Mouse (Mus musculus) liver, embryonic 15.5 days (tissue): ENCODE measurements around the gene Krt16. TPM values are rescaled to one million over a fixed set of nuclear protein-coding genes. Genes with fewer than 3 reads are reported as not detected.
"Not testable (repeated sequence)": the region's sequence is repeated elsewhere in the genome, so short reads cannot be mapped to it uniquely, and the experiment has no call there.

ENCODE experiments used
- ATAC-seq: fragments of 200-750 bp; cut with Nextera tagmentation; 2 replicates; pipeline ENCODE4 v1.8.0; 2017; ENCODE audit warnings: moderate number of reproducible peaks, mild to moderate bottlenecking, moderate library complexity; ENCODE audit not compliant: insufficient read depth
- H3K27ac ChIP-seq: fragments of 300-500 bp; sonication (generic); replicated peaks from 2 replicates; pipeline ENCODE4 v1.5.1; 2015; ENCODE audit warnings: mild to moderate bottlenecking, inconsistent platforms
- H3K27me3 ChIP-seq: fragments of 300-500 bp; sonication (generic); 2 replicates; pipeline ENCODE4 v1.6.1; 2015; ENCODE audit warnings: mild to moderate bottlenecking, inconsistent platforms
- H3K36me3 ChIP-seq: fragments of 300-500 bp; sonication (generic); replicated peaks from 2 replicates; pipeline ENCODE4 v1.6.1; 2015; ENCODE audit warnings: moderate library complexity, mild to moderate bottlenecking, inconsistent platforms
- H3K4me1 ChIP-seq: fragments of 300-500 bp; sonication (generic); replicated peaks from 2 replicates; pipeline ENCODE4 v1.6.1; 2015; ENCODE audit warnings: inconsistent platforms
- H3K4me2 ChIP-seq: fragments of 300-500 bp; sonication (generic); 2 replicates; pipeline ENCODE4 v1.6.1; 2015; ENCODE audit warnings: moderate library complexity, mild to moderate bottlenecking, inconsistent platforms
- H3K4me3 ChIP-seq: fragments of 300-500 bp; sonication (generic); replicated peaks from 2 replicates; pipeline ENCODE4 v1.5.1; 2015; ENCODE audit warnings: mild to moderate bottlenecking, inconsistent platforms
- H3K9ac ChIP-seq: fragments of 300-500 bp; sonication (generic); 2 replicates; pipeline ENCODE4 v1.6.1; 2015; ENCODE audit warnings: moderate library complexity, mild to moderate bottlenecking, inconsistent platforms
- H3K9me3 ChIP-seq: fragments of 300-500 bp; sonication (generic); replicated peaks from 2 replicates; pipeline ENCODE4 v1.6.1; 2016; ENCODE audit warnings: inconsistent platforms
- WGBS: fragments of 180-500 bp; shearing (Covaris S2); methylation state at CpG from one replicate; pipeline ENCODE4 v1.1.7; 2015; ENCODE audit warnings: mixed read lengths; ENCODE audit not compliant: insufficient replicate concordance; 5-methylcytosine and 5-hydroxymethylcytosine counted together
- polyA plus RNA-seq: library from polyadenylated mRNA; unstranded; fragments of >200 nt; fragmentation: Nextera tagmentation; extraction: Ambion mirVana; gene quantifications from 2 replicates; pipeline ENCODE4 v1.2.1, GENCODE M21; 2015

The Krt16 gene
- polyA plus RNA-seq, 1 experiment from 2014 or later, result not detected

DNA sequence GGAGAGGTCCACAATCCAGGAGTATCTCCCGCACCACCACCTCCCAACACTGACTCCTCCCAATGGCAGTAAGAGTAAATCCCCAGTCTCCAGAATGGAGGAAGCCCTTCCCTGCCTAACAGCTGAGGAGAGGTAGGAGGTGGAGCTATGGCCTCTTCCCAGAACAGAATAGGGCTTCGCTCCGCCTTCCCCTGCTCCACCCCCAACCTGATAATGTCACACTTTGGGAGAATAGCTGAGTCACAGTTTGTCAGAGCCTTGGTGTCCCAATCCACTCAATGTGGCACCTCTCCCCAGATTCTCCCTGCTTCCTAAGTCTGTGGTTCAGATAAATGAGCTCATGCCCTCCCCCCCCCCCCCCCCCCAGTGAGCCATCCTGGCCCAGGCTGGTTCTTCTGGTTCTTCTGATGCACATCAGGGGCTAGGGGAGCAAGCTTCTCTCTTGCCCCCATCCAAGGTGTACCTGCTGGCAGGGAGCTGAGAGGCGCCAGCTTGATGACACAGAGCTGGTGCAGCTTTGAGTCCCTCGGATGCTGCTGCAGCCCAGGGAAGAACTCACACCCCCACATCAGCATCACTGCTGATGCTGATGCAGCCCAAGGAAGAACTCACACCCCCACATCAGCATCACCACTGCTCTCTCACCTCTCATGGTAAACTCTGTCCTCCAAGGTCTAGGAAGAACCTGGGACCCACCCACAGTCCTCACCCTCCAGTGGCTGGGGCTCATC is 5.8 kb upstream of the Krt16 start:
- H3K4me2 ChIP-seq, result no peak overlapping the region
- no peak overlapping the region for H3K4me3 ChIP-seq
- H3K4me1 ChIP-seq, result no peaks in the 10 kb centered on the region
- ATAC-seq, result no peak
- no peak overlapping the region for H3K9ac ChIP-seq
- no peaks in the 10 kb centered on the region for H3K27me3 ChIP-seq
- H3K9me3 ChIP-seq, result no peaks in the 10 kb centered on the region
- 43% methylated on average over 5 of the region's 5 CpGs for WGBS
- no peaks in the 10 kb centered on the region for H3K36me3 ChIP-seq
- no peak overlapping the region for H3K27ac ChIP-seq

DNA sequence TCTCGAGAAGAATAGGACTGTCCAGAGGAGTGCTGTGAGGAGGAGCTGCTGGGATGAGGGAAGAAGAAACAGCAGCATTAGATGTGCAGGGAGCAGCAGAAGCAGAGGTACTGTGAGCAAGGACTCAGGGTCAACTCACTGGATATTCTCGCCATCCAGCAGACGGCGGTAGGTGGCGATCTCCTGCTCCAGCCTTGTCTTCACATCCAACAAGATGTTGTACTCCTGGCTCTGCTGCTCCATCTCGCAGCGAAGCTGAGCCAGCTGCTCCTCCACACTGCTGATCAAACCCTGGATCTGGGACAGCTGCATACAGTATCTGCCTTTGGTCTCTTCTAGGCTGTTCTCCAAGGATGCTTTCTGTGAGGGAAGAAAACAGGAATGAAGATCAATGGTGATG is 2.2 kb downstream of the Krt16 start:
- H3K4me1 ChIP-seq, H3K9me3 ChIP-seq, H3K9ac ChIP-seq, ATAC-seq, H3K4me3 ChIP-seq, H3K36me3 ChIP-seq, H3K27me3 ChIP-seq, H3K4me2 ChIP-seq, H3K27ac ChIP-seq: not testable (repeated sequence)
- WGBS, result 60% methylated on average over 7 of the region's 7 CpGs

DNA sequence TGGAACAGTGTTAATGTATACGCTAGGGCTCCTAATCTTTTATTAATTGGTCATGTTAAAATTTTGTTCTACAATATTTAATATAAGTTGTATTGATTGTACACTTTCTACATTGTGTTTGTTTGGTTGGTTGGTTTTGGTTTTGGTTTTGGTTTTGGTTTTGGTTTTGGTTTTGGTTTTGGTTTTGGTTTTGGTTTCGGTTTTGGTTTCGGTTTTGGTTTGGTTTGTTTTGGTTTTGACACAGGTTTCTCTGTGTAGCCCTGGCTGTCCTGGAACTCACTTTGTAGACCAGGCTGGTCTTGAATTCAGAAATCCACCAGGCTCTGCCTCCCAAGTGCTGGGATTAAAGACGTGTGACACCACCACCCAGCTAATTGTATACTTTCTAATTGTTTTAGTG is 8.4 kb downstream of the Krt16 start:
- H3K4me1 ChIP-seq, H3K9me3 ChIP-seq, H3K4me2 ChIP-seq, H3K27me3 ChIP-seq, H3K4me3 ChIP-seq, H3K27ac ChIP-seq, ATAC-seq, H3K9ac ChIP-seq, H3K36me3 ChIP-seq: not testable (repeated sequence)
- WGBS, result 77% methylated on average over 4 of the region's 4 CpGs

DNA sequence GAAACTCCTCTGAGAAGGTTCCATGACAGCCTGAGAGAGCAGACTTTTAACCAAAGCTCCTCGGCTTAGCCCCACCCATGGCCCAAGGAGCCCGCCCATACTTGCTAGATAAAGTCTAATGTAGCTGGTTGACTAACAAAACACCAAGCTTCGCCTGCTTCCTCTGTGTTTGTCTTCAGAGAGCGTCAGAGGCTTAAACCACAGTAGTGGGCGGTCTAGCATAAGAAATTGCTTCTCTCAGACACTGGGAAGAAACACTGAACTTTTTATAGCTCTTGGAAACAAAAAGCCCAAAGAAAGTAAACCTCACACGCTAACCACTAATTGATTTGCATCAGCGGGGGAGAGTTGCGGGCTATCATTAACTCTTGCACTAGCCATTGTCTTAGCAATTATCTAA is 27.0 kb downstream of the Krt16 start:
- Histone ChIP-seq H3K4me3 (no peak overlapping the region), H3K9ac (no peak overlapping the region), H3K36me3 (no peaks in the 10 kb centered on the region), H3K27ac (no peak overlapping the region), H3K27me3 (no peaks in the 10 kb centered on the region), H3K4me1 (no peaks in the 10 kb centered on the region), H3K9me3 (no peaks in the 10 kb centered on the region), H3K4me2 (no peak overlapping the region)
- ATAC-seq, result no peak
- WGBS, result 47% methylated on average over 8 of the region's 8 CpGs

DNA sequence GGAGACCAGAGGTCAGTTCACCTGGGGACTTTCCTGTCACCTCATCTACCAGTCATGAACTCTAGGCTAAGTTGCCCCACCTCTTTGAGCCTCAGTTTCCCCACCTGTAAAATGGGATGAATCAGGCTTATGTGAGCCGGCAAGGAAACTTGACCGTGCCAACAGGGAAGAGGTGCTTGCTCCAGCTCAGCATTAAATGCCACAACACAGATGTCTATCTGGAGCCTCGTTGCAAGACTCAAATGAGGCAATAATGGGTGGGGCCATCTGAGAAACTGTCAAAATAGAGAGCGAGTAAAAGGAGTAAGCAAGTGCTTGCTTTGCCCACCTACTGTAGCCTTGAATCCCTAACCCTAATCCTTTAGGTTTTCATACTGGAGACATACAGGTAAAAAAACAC is 29.4 kb downstream of the Krt16 start:
- ATAC-seq, result no peak
- 58% methylated on average over 4 of the region's 4 CpGs for WGBS

DNA sequence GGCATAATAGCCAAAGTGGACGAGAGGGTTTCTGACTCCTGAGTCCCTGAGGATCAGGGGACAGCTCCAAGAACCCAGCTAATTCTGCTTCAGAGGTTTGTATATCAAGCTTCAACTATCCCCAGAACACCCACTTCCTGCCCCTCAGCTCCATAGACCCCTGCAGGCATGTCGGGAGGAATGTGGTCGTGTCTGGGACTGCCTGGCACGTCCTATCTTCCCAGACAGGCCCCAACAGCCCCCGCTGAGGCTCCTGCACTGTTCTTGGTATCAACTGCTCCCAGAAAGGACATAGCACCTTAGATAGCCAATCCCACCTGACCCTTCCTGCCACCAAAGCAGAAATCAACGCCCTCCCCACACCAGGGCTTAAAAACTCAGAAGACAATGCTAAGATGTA is 40.2 kb downstream of the Krt16 start:
- no peaks in the 10 kb centered on the region for H3K36me3 ChIP-seq
- H3K4me3 ChIP-seq, result no peak overlapping the region
- H3K27ac ChIP-seq, result no peak overlapping the region
- H3K4me2 ChIP-seq, result no peak overlapping the region
- no peaks in the 10 kb centered on the region for H3K4me1 ChIP-seq
- no peaks in the 10 kb centered on the region for H3K27me3 ChIP-seq
- 23% methylated on average over 6 of the region's 6 CpGs for WGBS
- H3K9me3 ChIP-seq, result no peaks in the 10 kb centered on the region
- ATAC-seq, result no peak
- H3K9ac ChIP-seq, result no peak overlapping the region

More for the DNA sequence above, 29.4 kb downstream of the Krt16 start:
- no peaks in the 10 kb centered on the region for H3K27me3 ChIP-seq
- no peaks in the 10 kb centered on the region for H3K36me3 ChIP-seq
- H3K4me1 ChIP-seq, result no peaks in the 10 kb centered on the region
- H3K4me3 ChIP-seq, result no peak overlapping the region
- no peak overlapping the region for H3K27ac ChIP-seq
- H3K9me3 ChIP-seq, result no peaks in the 10 kb centered on the region
- H3K4me2 ChIP-seq, result no peak overlapping the region
- no peak overlapping the region for H3K9ac ChIP-seq

DNA sequence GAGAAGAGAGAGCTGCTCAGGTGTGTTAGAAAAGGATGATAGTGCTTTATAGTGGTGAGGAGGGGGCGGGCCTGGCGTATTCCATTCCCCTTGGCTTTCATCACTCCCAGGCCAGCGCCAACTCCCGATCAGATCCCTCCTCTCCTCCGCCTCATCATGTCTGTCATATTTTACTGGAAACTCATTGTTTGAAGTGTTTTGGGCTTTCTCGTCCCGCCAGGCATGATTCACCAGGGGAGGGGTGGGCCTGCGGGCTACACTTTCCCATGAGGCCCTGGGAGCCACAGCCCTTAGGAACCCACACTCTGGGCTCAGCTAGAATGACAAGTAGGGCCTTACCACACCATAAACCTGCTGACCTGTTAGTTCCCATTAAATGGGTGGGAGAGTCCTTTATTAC is 41.2 kb downstream of the Krt16 start, which contains the start of gene Krt14:
Gene Krt14 (minus strand): TSS at position 51 of the 400 bp plus-strand sequence.
- 79% methylated on average over 8 of the region's 8 CpGs for WGBS
- H3K27ac ChIP-seq, result no peak within 1 kb of the TSS
- H3K4me3 ChIP-seq, result no peak within 1 kb of the TSS
- no peak for ATAC-seq
- no peak within 1 kb of the TSS for H3K4me2 ChIP-seq
- H3K9me3 ChIP-seq, result no peaks in the 10 kb centered on the region
- H3K9ac ChIP-seq, result no peak within 1 kb of the TSS
- H3K4me1 ChIP-seq, result no peaks in the 10 kb centered on the region
- H3K27me3 ChIP-seq, result no peaks in the 10 kb centered on the region
- H3K36me3 ChIP-seq, result no peaks in the 10 kb centered on the region

DNA sequence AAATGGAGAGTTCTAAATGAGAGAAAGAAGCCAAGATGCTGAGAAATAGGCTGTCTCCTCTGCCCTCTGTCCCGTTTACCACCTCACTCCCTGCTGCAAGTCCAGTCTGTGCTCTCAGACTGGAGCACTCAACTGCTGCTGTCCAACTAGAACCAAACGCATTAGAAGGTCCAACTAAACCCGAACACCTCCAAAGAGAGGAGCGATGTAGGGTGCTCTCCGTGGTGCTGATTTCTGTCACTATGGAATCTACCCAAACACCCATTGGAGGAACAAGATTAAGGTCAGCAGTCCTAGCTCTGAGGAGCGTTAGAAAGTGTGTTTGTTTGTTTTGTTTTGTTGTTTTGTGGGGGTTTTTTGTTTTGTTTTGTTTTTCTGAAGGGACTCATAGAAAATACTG is 45.3 kb downstream of the Krt16 start:
- Histone ChIP-seq H3K4me1 (no peaks in the 10 kb centered on the region), H3K9me3 (no peaks in the 10 kb centered on the region), H3K4me2 (no peak overlapping the region), H3K36me3 (no peaks in the 10 kb centered on the region), H3K27ac (no peak overlapping the region), H3K9ac (no peak overlapping the region), H3K4me3 (no peak overlapping the region), H3K27me3 (no peaks in the 10 kb centered on the region)
- no peak for ATAC-seq
- 17% methylated on average over 6 of the region's 6 CpGs for WGBS

DNA sequence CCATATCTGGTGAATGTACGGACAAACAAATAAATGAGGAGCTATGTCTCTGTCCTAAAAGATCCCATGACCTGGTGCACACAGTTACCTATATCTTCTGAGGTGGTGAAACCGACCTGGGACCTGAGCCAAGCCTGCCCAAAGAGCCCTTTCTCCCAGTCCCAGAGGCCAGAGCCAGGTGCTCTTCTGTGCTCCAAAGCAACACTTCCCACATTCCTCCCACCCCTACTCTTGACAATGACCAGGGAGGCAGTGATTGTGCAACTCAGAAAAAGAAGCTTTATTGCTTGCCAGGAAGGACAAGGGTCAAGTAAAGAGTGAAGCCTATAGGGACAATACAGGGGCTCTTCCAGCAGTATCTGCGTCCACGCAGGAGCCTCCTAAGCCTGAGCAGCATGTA is 45.8 kb downstream of the Krt16 start:
- ATAC-seq, result no peak

DNA sequence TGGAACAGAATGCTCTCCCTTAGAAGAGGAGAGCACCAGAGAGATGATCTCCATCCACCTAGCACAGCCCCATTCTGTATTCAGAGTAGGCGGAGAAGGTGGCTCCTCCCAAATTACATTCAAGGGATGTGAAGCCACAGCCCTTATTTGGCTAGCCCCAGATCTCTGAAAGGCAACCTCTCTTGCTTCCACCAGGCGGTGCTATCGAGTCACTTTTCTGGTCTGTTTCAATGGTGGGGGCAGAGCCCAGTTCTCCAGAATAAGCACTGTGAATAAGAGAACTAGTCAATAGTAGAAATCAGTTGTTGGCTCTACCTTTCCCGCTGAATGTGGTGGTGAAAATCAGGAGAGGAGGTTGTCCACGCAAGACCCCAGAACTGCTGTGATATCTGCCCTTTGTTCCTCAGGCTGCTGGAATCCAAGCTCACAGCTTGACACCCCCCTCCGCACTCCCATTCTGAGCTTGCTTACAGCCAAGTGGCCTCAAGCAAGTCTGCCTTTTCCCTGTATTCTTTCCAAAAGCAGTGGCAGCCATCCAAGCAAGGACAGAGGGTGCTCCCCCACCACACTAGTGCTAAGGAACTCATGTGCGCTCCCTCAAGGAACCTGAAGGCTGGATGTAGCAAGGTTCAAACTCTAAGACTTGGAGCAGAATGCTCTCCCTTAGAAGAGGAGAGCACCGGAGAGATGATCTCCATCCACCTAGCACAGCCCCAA is 48.4 kb downstream of the Krt16 start:
- Histone ChIP-seq H3K4me2 (no peak overlapping the region), H3K36me3 (no peaks in the 10 kb centered on the region)
- WGBS, result 36% methylated on average over 8 of the region's 8 CpGs

More for the DNA sequence above, 45.8 kb downstream of the Krt16 start:
- no peaks in the 10 kb centered on the region for H3K36me3 ChIP-seq
- no peaks in the 10 kb centered on the region for H3K9me3 ChIP-seq
- H3K4me3 ChIP-seq, result no peak overlapping the region
- H3K4me1 ChIP-seq, result no peaks in the 10 kb centered on the region
- H3K9ac ChIP-seq, result no peak overlapping the region
- H3K27me3 ChIP-seq, result no peaks in the 10 kb centered on the region
- no peak overlapping the region for H3K4me2 ChIP-seq
- WGBS, result 54% methylated on average over 4 of the region's 4 CpGs
- no peak overlapping the region for H3K27ac ChIP-seq

DNA sequence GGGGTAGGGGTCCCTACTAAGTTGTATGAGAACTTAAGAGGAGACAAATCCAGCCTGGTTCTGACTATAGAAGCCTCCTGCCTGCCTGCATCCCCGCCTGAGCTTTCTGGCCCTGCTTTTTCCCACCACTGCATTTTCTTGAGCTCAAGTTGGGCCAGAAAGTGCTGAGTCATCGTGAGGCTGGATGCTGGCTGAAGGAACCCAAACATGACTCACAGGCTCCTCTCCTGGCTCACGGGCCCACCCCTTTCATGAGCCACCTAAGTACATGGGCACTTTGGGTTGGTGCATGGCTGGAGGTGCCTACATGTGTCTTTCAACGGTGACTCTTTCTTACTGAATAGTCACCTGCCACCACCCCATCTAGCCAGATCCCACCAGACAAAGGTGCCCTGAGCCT is 50.0 kb downstream of the Krt16 start:
- H3K4me1 ChIP-seq, result no peaks in the 10 kb centered on the region
- no peak overlapping the region for H3K4me3 ChIP-seq
- no peaks in the 10 kb centered on the region for H3K27me3 ChIP-seq
- 40% methylated on average over 4 of the region's 4 CpGs for WGBS
- H3K27ac ChIP-seq, result no peak overlapping the region
- H3K4me2 ChIP-seq, result no peak overlapping the region
- no peaks in the 10 kb centered on the region for H3K36me3 ChIP-seq
- no peak overlapping the region for H3K9ac ChIP-seq
- ATAC-seq, result no peak
- no peaks in the 10 kb centered on the region for H3K9me3 ChIP-seq

More for the DNA sequence above, 48.4 kb downstream of the Krt16 start:
- Histone ChIP-seq H3K27me3 (no peaks in the 10 kb centered on the region), H3K9ac (no peak overlapping the region), H3K4me3 (no peak overlapping the region), H3K9me3 (no peaks in the 10 kb centered on the region), H3K4me1 (no peaks in the 10 kb centered on the region), H3K27ac (no peak overlapping the region)
- no peak for ATAC-seq
